Mouse (Mus musculus) cerebellum, adult 2 months (tissue): Measurements from ENCODE around the gene Pik3cb. TPM values are rescaled to one million over a fixed set of nuclear protein-coding genes. Genes with fewer than 3 reads are reported as not detected.

ENCODE experiments used
- DNase-seq, 2 experiments: peaks; one replicate each; pipeline ENCODE4 v3.0.0; 2021
- H3K27ac ChIP-seq: fragments of 200-500 bp; 2 replicates; pipeline ENCODE4 v1.5.1; 2012; ENCODE audit warnings: low read length, control low read depth, inconsistent platforms; ENCODE audit not compliant: insufficient read depth
- H3K27me3 ChIP-seq: fragments of 200-500 bp; 2 replicates; pipeline ENCODE4 v1.6.1; 2012; ENCODE audit warnings: inconsistent platforms, mild to moderate bottlenecking, low read length, moderate library complexity; ENCODE audit not compliant: control insufficient read depth, insufficient read depth
- H3K4me1 ChIP-seq: fragments of 200-500 bp; 2 replicates; pipeline ENCODE4 v1.6.1; 2011; ENCODE audit warnings: low read length; ENCODE audit not compliant: control insufficient read depth, insufficient read depth
- H3K4me3 ChIP-seq: fragments of 200-500 bp; replicated peaks from 2 replicates; pipeline ENCODE3; 2011; ENCODE audit warnings: mild to moderate bottlenecking, low read depth, low read length, control low read depth; ENCODE audit not compliant: insufficient read depth
- CTCF ChIP-seq: fragments of 200-500 bp; IDR thresholded peaks from 2 replicates; pipeline ENCODE4 v1.5.1; 2011; ENCODE audit warnings: low read depth, mild to moderate bottlenecking, control low read depth, low read length, moderate library complexity, borderline replicate concordance; ENCODE audit not compliant: insufficient read depth
- POLR2A ChIP-seq: fragments of 200-500 bp; IDR thresholded peaks from 2 replicates; pipeline ENCODE4 v1.6.1; 2011; ENCODE audit warnings: low read length, control low read depth, borderline replicate concordance; ENCODE audit not compliant: insufficient read depth
- WGBS: fragments of 180-500 bp; shearing (Covaris S2); methylation state at CpG from one replicate; pipeline ENCODE4 v1.1.7; 2018; 5-methylcytosine and 5-hydroxymethylcytosine counted together
- polyA plus RNA-seq: library from polyadenylated mRNA; depleted of rRNA; stranded (reverse); fragments of >200 nt; gene quantifications from 2 replicates; pipeline ENCODE4 v1.2.3, GENCODE M21; 2012

Gene Pik3cb
- polyA plus RNA-seq, 1 experiment: 16.5 TPM

DNA sequence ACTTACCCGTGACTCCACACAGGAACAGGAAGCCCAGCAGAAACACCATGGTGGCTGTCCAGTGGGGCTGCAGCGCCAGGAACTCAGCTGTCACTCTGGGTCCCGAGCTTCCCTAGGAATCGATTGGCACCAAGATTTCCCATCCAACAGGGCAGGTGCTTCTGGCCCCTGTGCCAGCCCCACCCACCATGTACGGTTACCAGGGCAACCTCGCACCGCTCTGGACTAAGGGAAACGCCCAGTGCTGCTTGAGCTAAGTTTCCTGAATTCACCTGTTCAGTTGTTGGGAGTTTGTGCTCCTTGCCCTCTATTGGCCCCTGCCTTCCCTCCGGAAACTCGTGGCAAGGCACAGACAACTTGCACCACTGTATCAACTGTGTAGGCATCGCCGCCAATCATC, 104.8 kb downstream of the Pik3cb start, which contains the start of gene Gm1123:
TSS of gene Gm1123 (minus strand) at position 141 of the 400 bp plus-strand sequence.
- no peak for DNase-seq
- Histone ChIP-seq H3K27ac (no peak within 1 kb of the TSS), H3K27me3 (no peaks in the 10 kb centered on the region), H3K4me1 (no peaks in the 10 kb centered on the region), H3K4me3 (no peak within 1 kb of the TSS)
- WGBS: 71% methylated on average over 12 of the region's 12 CpGs
- no peak for TF ChIP-seq CTCF
- TF ChIP-seq POLR2A: no peak

DNA sequence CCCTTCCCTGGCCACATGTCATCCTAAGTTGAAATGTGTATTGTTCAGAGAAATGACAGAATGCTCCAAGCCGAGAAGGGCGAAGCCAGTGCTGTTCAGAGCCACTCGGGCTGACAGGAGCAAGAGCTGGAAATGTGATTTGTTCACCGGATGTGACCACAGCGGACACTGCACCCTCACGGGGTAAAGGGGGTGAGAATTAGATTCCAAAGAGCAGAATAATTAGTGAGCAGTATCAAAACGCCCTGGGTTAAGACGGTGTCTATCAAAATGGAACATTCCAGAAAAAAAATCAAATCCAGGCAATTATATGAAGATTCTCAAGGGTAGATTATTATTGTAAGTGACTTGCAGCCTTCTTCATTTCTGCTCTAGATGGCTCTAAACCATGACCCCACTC, 106.3 kb downstream of the Pik3cb start:
- Histone ChIP-seq H3K27me3 (no peaks in the 10 kb centered on the region), H3K27ac (no peak overlapping the region), H3K4me1 (no peaks in the 10 kb centered on the region), H3K4me3 (no peak overlapping the region)
- TF ChIP-seq POLR2A (no peak), CTCF (no peak)
- DNase-seq: no peak
- WGBS: 65% methylated on average over 8 of the region's 8 CpGs

DNA sequence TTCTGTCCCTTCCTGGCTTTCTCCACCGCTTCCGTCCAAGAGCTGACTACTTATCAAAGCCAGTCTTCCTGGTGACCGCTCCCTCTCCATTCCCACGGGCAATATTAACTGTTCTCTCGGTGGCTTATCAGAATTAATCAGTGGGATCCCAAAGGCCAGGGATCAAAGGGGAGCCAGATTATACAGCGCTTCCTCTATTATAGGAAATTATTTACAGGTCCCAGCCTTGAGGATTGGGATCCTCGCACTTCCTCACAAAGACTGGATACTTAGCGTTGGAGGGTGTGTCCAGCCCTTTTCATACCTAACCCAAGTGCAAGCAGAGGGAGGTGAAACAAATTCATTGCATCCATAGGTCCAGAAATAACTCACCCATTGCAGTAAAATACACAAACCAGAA, 108.4 kb downstream of the Pik3cb start:
- H3K27me3 ChIP-seq: no peaks in the 10 kb centered on the region
- 91% methylated on average over 8 of the region's 8 CpGs for WGBS
- H3K27ac ChIP-seq: no peak overlapping the region
- no peak for TF ChIP-seq POLR2A
- TF ChIP-seq CTCF: no peak
- no peak for DNase-seq
- H3K4me3 ChIP-seq: no peak overlapping the region
- H3K4me1 ChIP-seq: no peaks in the 10 kb centered on the region

GRCm38 (mm10) chr9:99021751-99022150, 118.7 kb downstream of the Pik3cb start:
- DNase-seq: no peak
- no peak overlapping the region for H3K4me3 ChIP-seq
- WGBS: 82% methylated on average over 4 of the region's 4 CpGs
- TF ChIP-seq POLR2A (no peak), CTCF (no peak)
- no peaks in the 10 kb centered on the region for H3K27me3 ChIP-seq
- no peaks in the 10 kb centered on the region for H3K4me1 ChIP-seq
- H3K27ac ChIP-seq: no peak overlapping the region

- TF ChIP-seq CTCF (no peak), POLR2A (no peak)
- Histone ChIP-seq H3K4me1 (no peaks in the 10 kb centered on the region), H3K27me3 (no peaks in the 10 kb centered on the region), H3K27ac (no peak overlapping the region), H3K4me3 (no peak overlapping the region)
- DNase-seq: no peak
- WGBS: 16% methylated on average over 5 of the region's 5 CpGs
Measured at GRCm38 (mm10) chr9:99021166-99021565, 119.3 kb downstream of the Pik3cb start.

DNA sequence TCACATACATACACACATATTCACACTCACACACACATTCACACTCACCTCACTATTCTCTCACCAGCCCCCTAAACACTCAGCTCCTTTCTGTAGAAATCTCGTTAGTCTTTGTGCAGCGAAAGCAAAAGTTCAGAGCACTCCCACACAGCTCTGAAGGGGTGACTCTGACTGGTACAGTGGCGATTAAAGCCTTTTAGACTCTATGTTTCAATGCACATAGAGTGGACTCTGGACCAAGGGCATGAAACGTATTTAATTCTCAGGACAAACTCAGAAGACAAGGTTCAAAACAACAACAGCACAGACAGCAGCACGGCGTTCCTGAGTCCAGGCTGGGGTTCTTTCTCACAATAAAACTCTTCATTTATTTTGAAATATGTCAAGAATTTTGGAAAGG, 122.7 kb downstream of the Pik3cb start:
- Histone ChIP-seq H3K27ac (no peak overlapping the region), H3K4me3 (no peak overlapping the region), H3K27me3 (no peaks in the 10 kb centered on the region), H3K4me1 (no peaks in the 10 kb centered on the region)
- DNase-seq: no peak
- 89% methylated on average over 6 of the region's 6 CpGs for WGBS
- TF ChIP-seq POLR2A: no peak
- no peak for TF ChIP-seq CTCF

- Histone ChIP-seq H3K4me1 (no peaks in the 10 kb centered on the region), H3K27me3 (no peaks in the 10 kb centered on the region), H3K27ac (no peak overlapping the region), H3K4me3 (no peak overlapping the region)
- WGBS: 67% methylated on average over 3 of the region's 3 CpGs
- no peak for DNase-seq
- TF ChIP-seq CTCF (no peak), POLR2A (no peak)
Measured at GRCm38 (mm10) chr9:99016759-99017158, 123.7 kb downstream of the Pik3cb start.

DNA sequence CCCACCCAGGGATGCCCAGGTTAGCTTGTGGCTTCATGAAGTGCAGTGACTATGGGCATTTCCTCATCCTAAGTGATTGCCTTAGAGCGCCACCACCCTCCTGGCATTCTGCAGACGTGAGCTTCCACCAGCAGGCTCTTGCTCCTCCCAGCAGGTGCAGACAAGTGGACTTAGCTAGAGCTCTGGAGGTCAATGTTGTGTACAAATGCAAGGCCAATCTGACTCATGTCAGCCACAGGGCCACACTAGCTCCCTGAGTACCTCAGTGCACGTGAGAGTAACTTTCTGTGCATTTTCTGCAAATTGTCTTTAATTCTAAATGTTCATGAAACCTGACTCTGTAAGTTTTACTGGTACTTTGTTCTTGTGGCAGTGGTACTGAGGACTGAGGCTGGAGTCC, 124.1 kb downstream of the Pik3cb start:
- Histone ChIP-seq H3K4me3 (no peak overlapping the region), H3K27me3 (no peaks in the 10 kb centered on the region), H3K4me1 (no peaks in the 10 kb centered on the region), H3K27ac (no peak overlapping the region)
- TF ChIP-seq POLR2A (no peak), CTCF (no peak)
- WGBS: 83% methylated on average over 3 of the region's 3 CpGs
- DNase-seq: no peak
